Mouse (Mus musculus) lung, postnatal 0 days (tissue): ENCODE data around the gene Celf2.

Experiments used
- CTCF ChIP-seq: IDR thresholded peaks from 2 replicates; pipeline ENCODE4 v1.5.1; 2016; ENCODE audit warnings: antibody characterized with exemption, mild to moderate bottlenecking
- EP300 ChIP-seq: IDR thresholded peaks from 2 replicates; pipeline ENCODE4 v1.6.1; 2016; ENCODE audit warnings: antibody characterized with exemption, mild to moderate bottlenecking, control low read depth

GRCm38 (mm10) chr2:7060490-7061105 lies 448.8 kb downstream of the Celf2 start:
- TF ChIP-seq CTCF (no peak), EP300 (no peak)
